Mouse (Mus musculus) MEL (cell line): Measurements from ENCODE around the gene Robo1. TPM values are rescaled to one million over a fixed set of nuclear protein-coding genes. Genes with fewer than 3 reads are reported as not detected.

Experiments
- DNase-seq: peaks from one replicate; pipeline ENCODE4 v3.0.0; 2011; ENCODE audit warnings: low read depth, low spot score
- H3K27ac ChIP-seq: 2 replicates; pipeline ENCODE4 v1.5.1; 2012; ENCODE audit warnings: low read depth, mild to moderate bottlenecking, control low read depth, low read length, moderate library complexity; ENCODE audit not compliant: control insufficient read depth
- H3K27me3 ChIP-seq, 2 experiments: fragments of 150-350 bp in 1 of 2; sonication (generic) in 1 of 2; 2 replicates each; pipeline ENCODE4 v1.6.1; 2012; ENCODE audit warnings: low read length in 2 of 2, mild to moderate bottlenecking in 2 of 2, improper control_type of control experiment in 1 of 2, moderate library complexity in 1 of 2; ENCODE audit not compliant: insufficient read depth in 2 of 2, control insufficient read depth in 1 of 2
- H3K36me3 ChIP-seq, 2 experiments: 2 replicates each; pipeline ENCODE4 v1.6.1; 2012 to 2014; ENCODE audit warnings: low read length in 2 of 2, improper control_type of control experiment in 1 of 2, inconsistent platforms in 1 of 2, mild to moderate bottlenecking in 1 of 2; ENCODE audit not compliant: insufficient read depth in 2 of 2, control insufficient read depth in 1 of 2
- H3K4me1 ChIP-seq, 2 experiments: fragments of 150-350 bp in 1 of 2; sonication (generic) in 1 of 2; 2 replicates each; pipeline ENCODE4 v1.6.1; 2012; ENCODE audit warnings: low read length in 2 of 2, improper control_type of control experiment in 1 of 2, mild to moderate bottlenecking in 1 of 2; ENCODE audit not compliant: insufficient read depth in 2 of 2, control insufficient read depth in 1 of 2
- H3K4me3 ChIP-seq, 2 experiments: fragments of 150-350 bp in 1 of 2; sonication (generic) in 1 of 2; 2 replicates each; pipeline ENCODE4 v1.5.1; 2012; ENCODE audit warnings: low read depth in 2 of 2, low read length in 2 of 2, mild to moderate bottlenecking in 2 of 2, moderate library complexity in 2 of 2, control low read depth in 1 of 2, improper control_type of control experiment in 1 of 2; ENCODE audit not compliant: control insufficient read depth in 1 of 2, insufficient read depth in 1 of 2
- H3K79me2 ChIP-seq: 2 replicates; pipeline ENCODE4 v1.6.1; 2012; ENCODE audit warnings: mild to moderate bottlenecking, low read length, moderate library complexity; ENCODE audit not compliant: control insufficient read depth, poor library complexity, insufficient read depth
- H3K9ac ChIP-seq: 2 replicates; pipeline ENCODE4 v1.6.1; 2012; ENCODE audit warnings: low read depth, mild to moderate bottlenecking, control low read depth, low read length, moderate library complexity; ENCODE audit not compliant: control insufficient read depth, poor library complexity, severe bottlenecking
- H3K9me3 ChIP-seq: fragments of 150-350 bp; sonication (generic); replicated peaks from 2 replicates; pipeline ENCODE4 v1.6.1; 2012; ENCODE audit warnings: mild to moderate bottlenecking, low read length, improper control_type of control experiment, moderate library complexity; ENCODE audit not compliant: insufficient read depth
- CHD1 ChIP-seq: IDR thresholded peaks from 2 replicates; pipeline ENCODE4 v1.6.1; 2012; ENCODE audit warnings: low read depth, mild to moderate bottlenecking, inconsistent platforms, low read length, improper control_type of control experiment
- CHD2 ChIP-seq: IDR thresholded peaks from 2 replicates; pipeline ENCODE4 v1.6.1; 2011; ENCODE audit warnings: low read length, improper control_type of control experiment
- E2F4 ChIP-seq: IDR thresholded peaks from 2 replicates; pipeline ENCODE4 v1.6.1; 2011; ENCODE audit warnings: low read depth, low read length, improper control_type of control experiment, borderline replicate concordance
- ETS1 ChIP-seq: IDR thresholded peaks from 2 replicates; pipeline ENCODE4 v1.6.1; 2012; ENCODE audit warnings: low read depth, mild to moderate bottlenecking, inconsistent platforms, low read length, improper control_type of control experiment, moderate library complexity
- GABPA ChIP-seq: IDR thresholded peaks from 2 replicates; pipeline ENCODE4 v1.6.1; 2012; ENCODE audit warnings: low read depth, mild to moderate bottlenecking, inconsistent platforms, low read length, improper control_type of control experiment, moderate library complexity
- HCFC1 ChIP-seq: IDR thresholded peaks from 2 replicates; pipeline ENCODE4 v1.6.1; 2012; ENCODE audit warnings: low read depth, mild to moderate bottlenecking, inconsistent platforms, low read length, improper control_type of control experiment, moderate library complexity
- JUND ChIP-seq: IDR thresholded peaks from 2 replicates; pipeline ENCODE4 v1.6.1; 2011; ENCODE audit warnings: low read depth, mild to moderate bottlenecking, improper control_type of control experiment, low read length
- MAFK ChIP-seq: IDR thresholded peaks from 2 replicates; pipeline ENCODE4 v1.6.1; 2011; ENCODE audit warnings: low read depth, mild to moderate bottlenecking, low read length, improper control_type of control experiment, borderline replicate concordance
- NRF1 ChIP-seq: IDR thresholded peaks from 2 replicates; pipeline ENCODE4 v1.6.1; 2014; ENCODE audit warnings: low read depth, mild to moderate bottlenecking, inconsistent platforms, low read length, improper control_type of control experiment, moderate library complexity; ENCODE audit not compliant: poor library complexity, insufficient read depth, severe bottlenecking
- POLR2A ChIP-seq, 2 experiments: IDR thresholded peaks; 2 replicates each; pipeline ENCODE4 v1.6.1; 2011 to 2012; ENCODE audit warnings: low read length in 2 of 2, mild to moderate bottlenecking in 2 of 2, control low read depth in 1 of 2, improper control_type of control experiment in 1 of 2, low read depth in 1 of 2, moderate library complexity in 1 of 2; ENCODE audit not compliant: control insufficient read depth in 1 of 2, insufficient read depth in 1 of 2, poor library complexity in 1 of 2
- POLR2AphosphoS2 ChIP-seq: IDR thresholded peaks from 2 replicates; pipeline ENCODE4 v1.6.1; 2011; ENCODE audit warnings: low read length, improper control_type of control experiment
- POLR2AphosphoS5 ChIP-seq: IDR thresholded peaks from 2 replicates; pipeline ENCODE4 v1.6.1; 2012; ENCODE audit warnings: low read depth, borderline replicate concordance, mild to moderate bottlenecking, inconsistent platforms, low read length, moderate library complexity, mixed read lengths
- RAD21 ChIP-seq: IDR thresholded peaks from 2 replicates; pipeline ENCODE4 v1.6.1; 2011; ENCODE audit warnings: mild to moderate bottlenecking, low read depth, low read length, improper control_type of control experiment
- RCOR1 ChIP-seq: IDR thresholded peaks from 2 replicates; pipeline ENCODE4 v1.6.1; 2012; ENCODE audit warnings: low read depth, mild to moderate bottlenecking, inconsistent platforms, low read length, improper control_type of control experiment
- SMC3 ChIP-seq: IDR thresholded peaks from 2 replicates; pipeline ENCODE4 v1.6.1; 2011; ENCODE audit warnings: low read depth, low read length, improper control_type of control experiment
- TAL1 ChIP-seq: IDR thresholded peaks from 2 replicates; pipeline ENCODE4 v1.6.1; 2012; ENCODE audit warnings: mild to moderate bottlenecking, inconsistent platforms, low read length, moderate library complexity, mixed read lengths
- ZKSCAN1 ChIP-seq: IDR thresholded peaks from 2 replicates; pipeline ENCODE4 v1.6.1; 2012; ENCODE audit warnings: low read depth, mild to moderate bottlenecking, inconsistent platforms, low read length, improper control_type of control experiment, moderate library complexity
- ZMIZ1 ChIP-seq: IDR thresholded peaks from 2 replicates; pipeline ENCODE4 v1.6.1; 2012; ENCODE audit warnings: low read depth, mild to moderate bottlenecking, inconsistent platforms, low read length, improper control_type of control experiment, moderate library complexity
- ZNF384 ChIP-seq: IDR thresholded peaks from 2 replicates; pipeline ENCODE4 v1.6.1; 2012; ENCODE audit warnings: low read depth, mild to moderate bottlenecking, inconsistent platforms, low read length, improper control_type of control experiment
- polyA plus RNA-seq, 2 experiments: library from polyadenylated mRNA; stranded (reverse) in 1 of 2; unstranded in 1 of 2; fragments of >175 nt in 1 of 2; fragments of >200 nt in 1 of 2; gene quantifications; 2 replicates each; pipeline versions ENCODE4 v1.2.1 to v1.2.4; 2012; ENCODE audit warnings: low replicate concordance in 2 of 2, low read depth in 1 of 2; ENCODE audit not compliant: insufficient read length in 2 of 2, insufficient read depth in 1 of 2, missing spikeins in 1 of 2
- total RNA-seq: library from RNA; depleted of rRNA; stranded (reverse); fragments of 300-350 nt; gene quantifications from 2 replicates; pipeline ENCODE4 v1.2.3, GENCODE M21; 2012

The Robo1 gene
- total and polyA plus RNA-seq, 3 experiments = not detected

GRCm38 (mm10) chr16:72434396-72434795, 126.3 kb downstream of the Robo1 start:
- Histone ChIP-seq H3K36me3 (no peaks in the 10 kb centered on the region), H3K79me2 (no peaks in the 10 kb centered on the region), H3K4me1 (no peaks in the 10 kb centered on the region), H3K9ac (no peak overlapping the region)
- no peak for DNase-seq
- TF ChIP-seq POLR2A (IDR thresholded peaks at IDR 0.05; ENCODE audit: control insufficient read depth in 1 of 2, insufficient read depth in 1 of 2, low read depth in 1 of 2, low read length in 2 of 2, poor library complexity in 1 of 2) = no peak
- TF ChIP-seq POLR2AphosphoS2 = no peak
- TF ChIP-seq HCFC1 = no peak
- TF ChIP-seq ZNF384 = no peak
- no peak for TF ChIP-seq CHD2
- no peak for TF ChIP-seq NRF1
- TF ChIP-seq, all 39 proteins: peak for 0
- Histone ChIP-seq H3K9me3 (no peaks in the 10 kb centered on the region), H3K27ac (no peak overlapping the region), H3K4me3 (no peak overlapping the region), H3K27me3 (no peaks in the 10 kb centered on the region)

DNA sequence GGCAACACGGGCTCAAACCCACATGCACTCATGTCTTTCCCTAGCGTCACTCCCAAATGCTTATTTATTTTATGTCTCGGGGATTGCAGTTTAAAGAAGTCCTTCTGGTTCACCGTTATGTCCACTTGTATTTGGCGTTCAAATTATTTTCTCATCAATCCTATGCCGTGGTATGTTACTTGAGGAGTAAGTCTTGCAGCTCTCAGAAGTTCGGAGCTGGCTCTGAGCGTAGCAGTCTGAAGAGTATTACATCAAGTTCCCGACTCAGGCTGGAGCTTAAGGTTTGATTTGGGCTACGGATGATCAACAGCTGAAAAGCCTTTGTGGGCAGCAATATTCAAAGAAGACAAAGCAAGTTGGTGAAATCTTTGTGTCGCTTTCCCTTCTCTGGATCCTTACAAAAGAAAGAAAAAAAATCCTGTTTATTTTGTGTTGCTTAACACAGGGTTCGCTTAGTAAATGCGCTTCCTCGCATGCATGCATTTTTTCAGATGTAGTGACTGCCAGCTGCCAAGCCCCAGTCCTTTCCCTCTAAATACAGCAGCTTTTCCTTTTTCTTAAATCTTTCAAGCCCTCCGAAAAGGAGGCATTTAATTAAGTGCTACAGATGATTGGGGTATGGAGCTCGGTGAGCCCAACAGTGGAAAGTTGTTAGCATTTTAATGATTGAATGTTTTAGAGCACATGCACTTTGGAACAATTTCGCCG, 136.5 kb downstream of the Robo1 start:
- no peak overlapping the region for H3K9ac ChIP-seq
- H3K36me3 ChIP-seq = no peaks in the 10 kb centered on the region

GRCm38 (mm10) chr16:72458155-72458554, 150.0 kb downstream of the Robo1 start:
- Histone ChIP-seq H3K36me3 (no peaks in the 10 kb centered on the region), H3K79me2 (no peaks in the 10 kb centered on the region), H3K9me3 (no peaks in the 10 kb centered on the region), H3K4me3 (no peak overlapping the region), H3K27me3 (no peaks in the 10 kb centered on the region), H3K9ac (no peak overlapping the region), H3K27ac (no peak overlapping the region), H3K4me1 (no peaks in the 10 kb centered on the region)
- DNase-seq = no peak
- no peak for TF ChIP-seq SMC3
- no peak for TF ChIP-seq JUND
- TF ChIP-seq POLR2A (IDR thresholded peaks at IDR 0.05; ENCODE audit: control insufficient read depth in 1 of 2, insufficient read depth in 1 of 2, low read depth in 1 of 2, low read length in 2 of 2, poor library complexity in 1 of 2) = no peak
- TF ChIP-seq POLR2AphosphoS5 = no peak
- TF ChIP-seq POLR2AphosphoS2 = no peak
- no peak for TF ChIP-seq RAD21
- TF ChIP-seq CHD1 = no peak
- TF ChIP-seq E2F4 = no peak
- TF ChIP-seq GABPA = no peak
- TF ChIP-seq ZNF384 = no peak
- no peak for TF ChIP-seq ETS1
- no peak for TF ChIP-seq ZKSCAN1
- TF ChIP-seq HCFC1 = no peak
- no peak for TF ChIP-seq MAFK
- no peak for TF ChIP-seq RCOR1

More for the DNA sequence above, 136.5 kb downstream of the Robo1 start:
- no peak overlapping the region for H3K4me3 ChIP-seq
- no peak for TF ChIP-seq TAL1
- TF ChIP-seq E2F4 = no peak
- no peak for TF ChIP-seq ZMIZ1
- no peaks in the 10 kb centered on the region for H3K9me3 ChIP-seq
- no peaks in the 10 kb centered on the region for H3K79me2 ChIP-seq
- H3K27me3 ChIP-seq = no peaks in the 10 kb centered on the region
- no peaks in the 10 kb centered on the region for H3K4me1 ChIP-seq
- DNase-seq = no peak
- no peak overlapping the region for H3K27ac ChIP-seq
